Mouse (Mus musculus): ENCODE measurements at regions not wholly inside any gene's neighbourhood (a gene's known extent, or its start where the extent isn't known, plus 50 kb on each side); places are given as distances from the start of the nearest gene placed in this dataset.
"Not testable (repeated sequence)": the region's sequence is repeated elsewhere in the genome, so short reads cannot be mapped to it uniquely, and the experiment has no call there.

DNA sequence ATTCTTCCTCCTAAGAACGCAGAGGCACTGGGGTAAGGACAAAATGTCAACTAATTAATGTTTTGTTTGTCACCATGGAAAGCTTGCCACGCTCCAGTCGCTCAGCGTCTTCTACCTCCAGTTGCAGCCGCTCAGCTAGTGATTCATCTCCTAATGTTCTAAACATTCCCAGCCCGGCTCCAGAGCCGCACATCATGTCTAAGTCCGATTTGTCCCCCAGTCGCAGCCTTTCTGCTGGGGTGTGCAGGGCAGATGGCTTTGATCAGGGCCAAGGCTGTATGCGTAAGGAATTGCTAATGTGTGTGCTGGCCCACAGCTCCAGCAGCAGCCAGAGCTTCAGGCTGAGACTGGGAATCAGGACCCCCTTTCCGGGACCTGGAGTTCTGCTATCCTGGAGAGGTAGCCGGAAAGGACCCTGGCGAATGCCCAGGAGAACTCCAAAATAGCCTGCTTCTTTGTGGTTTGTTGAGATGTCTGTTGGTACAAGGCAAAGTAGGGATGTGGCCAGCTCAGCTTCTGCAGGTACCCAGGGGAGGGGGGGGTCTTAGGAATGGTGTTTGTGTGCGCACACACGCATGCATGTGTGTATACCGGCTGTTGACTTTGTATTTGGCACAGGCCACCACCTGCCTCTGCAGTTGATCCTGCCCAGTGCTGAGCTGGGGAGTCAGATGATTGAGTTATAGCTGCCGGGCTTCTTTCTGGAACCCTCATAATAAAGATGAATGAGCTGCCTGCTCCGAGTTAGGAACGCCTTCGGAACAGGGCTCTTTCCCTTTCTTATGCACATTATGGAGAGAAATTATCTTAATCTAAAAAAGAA is 143.0 kb upstream of the Kcng1 start:
- peak; percentile 29 for DNase-seq

DNA sequence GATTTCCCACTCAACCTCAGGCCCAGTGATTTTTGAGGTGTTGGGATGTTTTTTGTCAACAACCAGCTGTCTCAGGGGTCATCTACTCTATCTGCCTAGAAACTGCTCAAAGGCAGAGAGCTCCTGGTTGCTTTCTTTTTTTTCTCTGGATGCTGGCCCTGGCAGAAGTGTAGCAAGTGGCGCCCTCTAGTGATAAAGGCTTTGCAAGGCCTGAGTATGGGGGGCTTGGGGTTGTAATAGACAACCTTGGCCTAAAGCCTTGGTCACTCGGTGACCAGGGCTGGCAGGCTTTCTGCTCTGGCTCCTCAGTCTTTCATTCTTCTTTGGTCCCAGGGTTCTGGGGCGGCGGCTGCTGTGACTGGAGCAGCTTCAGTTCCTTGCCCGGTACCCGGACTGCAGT is 142.0 kb upstream of the Kcng1 start:
- DNase-seq, result peak; percentile 36

DNA sequence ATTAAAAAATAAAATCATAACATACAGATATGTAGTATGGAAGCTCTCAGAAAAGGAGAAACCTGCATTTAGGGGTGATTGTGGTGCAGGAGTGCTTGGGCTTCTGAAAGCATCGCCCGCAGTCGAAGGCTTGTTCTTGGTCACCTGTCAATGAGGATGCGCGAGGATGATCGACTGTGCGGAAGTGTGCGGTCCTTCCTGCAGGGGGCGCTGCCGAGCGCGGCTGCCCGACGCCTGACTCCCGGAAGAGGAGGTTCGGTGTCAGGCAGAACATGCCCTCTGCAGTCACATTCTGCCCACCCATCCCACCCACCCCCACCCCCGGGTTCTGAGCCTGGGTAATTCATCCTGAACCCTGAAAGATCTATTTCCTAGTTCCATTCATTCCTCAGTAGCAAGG is 133.6 kb upstream of the Kcng1 start:
- DNase-seq, result peak; percentile 19

DNA sequence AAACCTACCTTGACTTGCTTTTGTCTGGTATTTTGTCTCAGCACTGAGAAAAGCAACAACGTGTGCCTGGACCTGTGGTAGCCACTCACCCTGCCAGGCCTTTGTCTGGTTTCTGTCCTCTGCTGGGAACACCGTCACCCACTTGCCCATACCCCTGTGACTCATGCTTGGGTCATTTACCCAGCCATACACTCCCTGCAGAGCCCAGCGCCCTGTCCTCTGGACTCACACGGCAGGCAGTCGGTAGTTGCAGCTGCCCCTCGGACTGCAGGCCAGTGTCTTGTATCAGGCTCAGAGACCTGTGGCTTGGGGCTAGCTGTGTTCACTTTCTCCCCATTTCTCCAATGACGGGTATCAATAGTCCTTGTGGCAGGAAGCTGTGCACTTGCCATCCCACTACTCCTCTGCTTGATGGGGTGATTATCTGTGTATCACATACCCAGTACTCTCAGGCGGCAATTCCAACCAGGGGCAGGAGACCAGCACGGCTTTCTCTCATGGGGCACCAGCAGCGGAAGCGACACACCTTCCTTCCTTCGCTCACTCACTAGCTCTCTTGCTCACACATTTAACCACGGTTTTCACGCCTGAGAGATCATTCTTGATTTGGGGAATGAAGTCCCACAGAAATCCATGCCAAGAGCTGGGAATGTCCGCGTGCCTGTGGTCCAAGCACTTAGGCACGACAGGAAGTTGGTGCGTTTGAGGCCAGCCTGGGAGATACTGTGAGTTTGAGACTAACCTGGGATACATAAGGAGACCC is 132.8 kb upstream of the Kcng1 start:
- DNase-seq, result no peak

DNA sequence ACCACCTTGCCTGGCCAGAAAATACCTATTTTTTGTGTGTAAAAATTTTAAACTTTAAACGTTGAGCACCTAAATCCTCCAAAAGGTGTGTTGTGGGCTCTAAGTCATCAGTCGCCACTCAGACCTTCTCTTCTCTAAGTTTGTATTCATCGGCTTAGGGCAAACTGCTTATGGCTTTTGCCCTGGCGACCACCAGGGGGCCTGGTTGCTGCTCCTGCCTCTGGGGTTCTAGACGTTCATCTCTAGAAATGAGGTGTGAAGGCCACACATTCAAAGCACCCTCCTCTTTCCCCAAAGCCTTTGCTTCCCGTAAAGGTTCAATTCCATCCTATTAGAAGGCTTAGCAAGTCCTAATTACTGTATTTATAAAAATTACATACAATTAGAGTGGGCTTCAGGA is 131.3 kb upstream of the Kcng1 start:
- peak; percentile 33 for DNase-seq

DNA sequence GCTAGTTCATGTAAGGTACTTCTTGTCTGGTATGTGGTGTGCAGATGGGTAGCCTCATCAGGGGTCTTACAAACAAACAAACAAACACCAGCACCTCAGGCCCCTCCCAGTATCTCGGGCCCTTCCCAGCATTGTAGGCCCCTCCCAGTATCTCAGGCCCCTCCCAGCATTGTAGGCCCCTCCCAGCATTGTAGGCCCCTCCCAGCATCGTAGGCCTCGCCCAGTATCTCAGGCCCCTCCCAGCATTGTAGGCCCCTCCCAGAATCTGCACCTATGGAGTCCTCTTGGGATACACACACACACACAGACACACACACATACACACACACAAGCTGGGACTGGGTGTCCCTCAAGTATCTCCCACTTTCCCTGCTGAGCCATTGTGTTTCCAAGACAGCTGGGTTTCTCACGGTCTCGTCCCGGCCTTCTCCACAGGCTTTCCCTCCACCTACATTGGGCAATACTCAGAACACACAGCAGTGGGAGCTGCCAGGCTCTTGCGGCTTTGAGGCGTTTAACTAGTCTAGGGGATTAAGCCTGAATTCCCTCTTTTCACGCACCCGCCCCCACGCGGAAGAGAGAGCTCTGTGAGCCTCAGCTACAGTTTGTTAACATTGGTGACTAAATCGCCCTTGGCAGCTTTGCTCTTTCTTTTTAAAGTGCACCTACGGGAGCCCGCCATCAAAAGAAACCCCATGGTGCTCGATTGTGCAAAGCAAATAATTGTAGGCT is 121.4 kb upstream of the Kcng1 start:
- no peak for DNase-seq

DNA sequence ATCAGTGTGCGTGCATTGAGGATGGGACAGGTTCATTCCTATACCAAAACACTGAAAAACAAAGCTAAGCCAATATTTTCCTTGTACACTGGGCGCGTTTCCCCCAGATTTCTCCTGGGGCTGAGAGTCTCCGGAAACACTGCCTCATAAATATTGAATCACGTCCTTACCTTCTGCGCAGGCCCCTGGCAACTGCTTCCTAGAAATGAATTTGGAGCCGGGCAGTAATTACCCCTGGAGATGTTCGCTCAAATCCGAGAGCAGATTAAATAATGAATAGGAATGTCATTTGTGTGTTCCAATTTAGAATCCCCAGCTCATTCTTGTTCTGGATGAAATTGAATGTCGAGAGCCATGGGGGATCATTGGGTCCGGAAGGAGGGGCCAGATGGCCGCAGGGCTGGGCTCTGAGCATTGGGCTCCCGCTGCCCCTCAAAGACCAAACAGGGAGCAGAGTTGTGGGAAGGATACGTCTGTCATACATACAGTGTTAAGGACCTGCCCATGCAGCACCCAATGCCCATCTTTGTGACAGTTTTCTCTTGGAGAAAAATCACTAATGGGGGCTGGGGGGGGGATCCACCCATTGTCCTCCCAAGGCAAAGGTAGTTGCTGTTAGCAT is 117.7 kb upstream of the Kcng1 start:
- DNase-seq, result no peak

DNA sequence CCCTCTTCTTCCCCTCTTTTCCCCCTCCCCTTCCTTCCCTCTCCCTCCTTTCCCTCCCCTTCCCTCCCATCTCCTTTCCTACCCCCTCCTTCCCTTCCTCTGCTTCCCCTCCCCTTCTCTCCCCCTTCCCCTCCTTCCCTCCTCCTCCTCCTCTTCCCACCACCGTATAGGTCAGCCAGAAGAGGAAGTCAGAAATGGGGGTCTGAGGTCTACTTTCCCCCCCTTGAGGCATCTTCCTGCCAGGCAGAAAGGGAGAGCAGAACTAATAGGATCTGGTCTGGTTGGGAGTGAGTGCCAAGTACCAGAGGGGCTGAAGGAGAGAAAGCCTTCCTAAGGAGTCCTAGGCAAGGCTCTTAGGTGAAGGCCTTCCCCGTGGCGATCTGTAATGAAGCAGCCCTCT is 114.8 kb upstream of the Kcng1 start:
- no peak for DNase-seq

DNA sequence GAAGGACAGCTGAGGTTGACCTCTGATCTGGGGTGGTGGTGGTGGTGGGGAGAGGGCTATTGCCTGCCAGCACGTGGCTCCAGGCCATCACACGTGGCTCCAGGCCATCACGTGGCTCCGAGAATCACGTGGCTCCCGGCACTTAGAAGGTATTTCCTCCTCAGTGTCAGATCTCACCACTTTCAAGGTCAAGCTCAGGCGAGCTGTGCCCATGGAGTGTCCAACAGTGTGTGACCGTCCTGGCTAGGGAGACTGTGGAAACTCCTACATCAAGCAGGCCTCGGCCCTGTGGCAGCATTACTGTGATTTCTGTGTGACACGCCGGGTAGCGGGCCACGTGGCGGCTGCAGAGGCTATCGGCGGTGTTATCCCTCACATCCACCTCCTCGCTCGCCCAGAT is 111.8 kb upstream of the Kcng1 start:
- no peak for DNase-seq

DNA sequence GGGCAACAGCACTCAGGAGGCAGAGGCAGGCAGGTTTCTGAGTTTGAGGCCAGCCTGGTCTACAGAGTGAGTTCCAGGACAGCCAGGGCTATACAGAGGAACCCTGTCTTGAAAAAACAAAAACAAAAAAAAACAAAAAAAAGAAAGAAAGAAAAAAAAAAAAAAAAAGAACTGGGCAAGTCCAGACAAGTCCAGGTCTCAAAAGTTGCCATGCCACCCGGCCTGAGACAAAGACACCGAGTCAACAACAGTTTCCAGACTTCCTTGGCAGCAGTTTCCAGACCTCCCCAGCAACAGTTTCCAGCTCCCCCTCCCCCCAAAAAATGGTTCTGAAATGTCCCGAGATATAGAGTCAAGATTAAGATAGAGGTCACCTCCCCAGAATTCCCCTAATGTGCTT is 110.6 kb upstream of the Kcng1 start:
- DNase-seq, result not testable (repeated sequence)

DNA sequence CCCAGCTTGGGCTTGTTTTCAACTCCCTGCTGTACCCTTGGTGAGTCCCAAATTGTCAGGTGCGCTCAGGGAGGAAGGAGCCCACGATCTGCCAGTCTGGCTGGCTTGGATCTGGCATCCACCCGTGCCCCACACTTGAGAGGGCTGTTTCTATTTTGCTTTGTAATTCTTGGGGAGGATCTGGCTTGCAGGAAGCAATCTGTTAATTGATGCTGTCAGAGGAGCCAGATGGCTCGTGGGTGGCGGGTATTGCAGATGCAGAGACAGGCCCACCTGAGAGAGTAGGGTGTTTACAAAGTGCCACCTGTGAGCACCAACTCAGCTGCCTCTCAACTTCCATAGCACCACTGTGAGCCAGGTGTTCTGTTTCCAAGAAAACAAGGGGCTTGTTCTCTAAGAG is 99.1 kb upstream of the Kcng1 start:
- no peak for DNase-seq

DNA sequence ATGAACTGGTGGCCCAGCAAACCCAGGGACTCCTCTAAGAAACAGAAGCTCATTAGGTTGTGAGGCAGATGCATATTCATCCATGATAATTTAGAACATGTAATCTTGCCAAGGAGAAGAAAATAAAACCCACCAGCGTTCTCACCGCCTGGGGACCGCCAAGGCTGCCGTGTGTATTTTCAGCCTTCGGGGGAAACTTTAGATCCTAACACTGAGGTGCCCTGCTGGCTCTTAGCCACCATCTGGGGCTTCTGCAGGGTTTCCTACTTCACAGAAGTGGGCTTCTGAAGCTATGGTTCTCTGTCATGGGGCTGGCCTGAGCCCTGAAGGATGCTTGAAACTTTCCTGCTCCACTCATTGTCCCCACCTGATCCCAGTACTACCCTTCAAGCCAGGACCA is 90.8 kb upstream of the Kcng1 start:
- DNase-seq, result no peak

DNA sequence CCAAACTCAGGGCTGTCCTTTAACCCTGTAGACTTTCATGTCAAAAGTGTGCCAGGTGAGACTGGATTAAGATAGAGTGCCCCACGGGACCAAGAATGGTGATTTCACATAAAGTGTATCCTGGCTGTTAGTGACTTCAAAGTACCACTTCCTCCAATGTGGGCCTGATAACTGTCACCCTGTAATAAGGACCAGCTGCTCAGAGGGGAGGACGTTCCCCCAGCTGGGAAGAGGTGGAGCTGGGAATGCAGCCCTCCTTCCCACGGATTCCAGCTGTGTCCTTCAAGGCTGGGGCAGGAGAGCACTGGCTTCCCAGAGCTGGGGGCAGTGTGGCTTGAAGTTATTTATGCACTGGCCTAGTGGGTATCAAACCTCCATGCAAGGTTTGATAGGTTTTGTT is 89.7 kb upstream of the Kcng1 start:
- peak; percentile 33 for DNase-seq

DNA sequence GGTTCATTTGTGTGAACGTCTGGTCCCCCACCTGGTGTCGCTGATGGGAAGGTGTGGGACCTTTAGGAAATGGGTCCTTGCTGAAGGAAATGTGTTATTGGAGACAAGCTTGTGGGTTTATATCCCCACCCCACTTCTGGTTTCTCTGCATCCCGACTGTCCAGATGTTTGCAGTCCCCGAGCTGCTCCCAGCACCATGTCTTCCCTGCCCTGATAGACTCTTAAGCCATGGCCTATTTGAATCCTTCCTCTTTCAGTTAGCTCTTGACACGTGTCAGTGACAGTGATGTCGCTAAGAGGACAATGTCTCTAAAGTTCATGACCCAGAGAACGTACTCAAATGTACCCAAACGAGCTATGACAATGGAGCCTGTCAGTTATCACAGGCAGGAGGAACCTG is 77.7 kb upstream of the Kcng1 start:
- DNase-seq, result no peak

DNA sequence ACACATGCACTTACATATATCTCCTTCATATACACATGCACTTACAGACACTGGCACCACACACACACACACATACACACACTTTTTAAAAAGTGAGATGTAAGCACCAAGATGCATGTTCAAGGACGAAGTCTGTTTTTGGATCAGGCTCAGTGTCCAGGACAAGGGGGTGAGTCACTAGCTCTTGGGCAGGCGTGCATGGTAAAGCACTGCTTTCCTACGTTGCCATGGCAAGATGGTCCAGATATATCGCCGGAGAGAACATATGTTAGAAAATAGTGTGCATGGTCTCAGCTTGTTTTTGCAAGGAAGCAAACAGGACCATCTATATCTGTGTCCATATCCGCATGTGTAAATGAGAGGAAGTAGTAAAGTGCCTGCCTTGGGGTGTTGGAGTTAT is 77.0 kb upstream of the Kcng1 start:
- no peak for DNase-seq

DNA sequence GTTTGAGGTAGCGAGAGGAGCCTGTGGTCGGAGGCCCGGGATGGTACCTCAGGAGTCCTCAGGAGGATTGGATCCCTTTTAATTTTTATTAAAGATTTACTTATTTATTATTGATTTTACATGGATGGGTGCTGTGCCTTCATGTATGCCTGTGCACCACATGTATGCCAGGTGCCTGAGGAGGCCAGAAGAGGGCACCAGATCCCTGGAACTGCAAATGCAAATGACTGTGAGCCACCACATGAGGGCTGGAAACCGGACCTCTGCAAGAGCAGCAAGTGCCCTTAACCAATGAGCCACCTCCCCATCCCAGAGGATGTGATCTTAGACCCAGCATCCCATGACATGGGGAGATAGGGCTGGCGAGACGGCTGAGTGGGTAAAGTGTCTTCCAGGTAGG is 76.3 kb upstream of the Kcng1 start:
- no peak for DNase-seq

DNA sequence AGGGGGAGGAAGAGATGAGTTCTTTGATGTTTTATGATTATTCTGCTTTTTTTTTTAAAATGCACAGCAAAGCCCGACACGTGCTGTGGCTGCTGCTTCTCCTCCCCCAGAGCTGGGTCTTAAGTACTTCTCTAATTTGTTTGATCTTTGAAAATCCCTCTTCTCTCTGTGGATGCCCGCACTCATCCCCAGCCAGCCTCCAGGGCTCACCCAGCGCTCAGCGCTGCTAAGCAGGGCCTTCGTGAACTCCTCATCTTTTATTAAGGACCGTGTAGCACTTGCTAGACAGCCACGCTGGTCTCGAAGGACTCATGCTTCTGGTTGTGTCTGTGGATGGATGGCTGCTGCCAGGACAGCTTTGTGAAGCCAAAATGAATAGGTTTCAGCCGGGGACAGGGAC is 72.9 kb upstream of the Kcng1 start:
- DNase-seq, result no peak

DNA sequence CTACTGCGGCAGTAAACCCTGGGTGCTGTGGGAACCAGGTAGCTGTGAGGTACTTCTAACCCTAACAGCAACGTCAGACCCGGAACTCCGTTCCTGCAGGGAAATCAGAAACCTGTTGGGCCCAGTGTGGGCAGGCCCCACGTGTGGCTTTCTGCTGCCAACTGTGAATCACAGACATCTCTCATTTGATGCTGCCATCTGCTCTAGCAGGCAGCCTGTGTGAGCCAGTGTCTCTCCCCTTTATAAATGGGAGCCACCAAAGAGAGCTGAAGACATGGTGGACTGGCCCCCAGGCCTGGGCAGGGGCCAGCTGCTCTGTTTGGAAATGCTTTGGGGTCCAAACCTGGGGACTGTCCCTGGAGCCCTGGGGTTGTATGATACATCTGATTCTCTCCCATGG is 71.1 kb upstream of the Kcng1 start:
- DNase-seq, result no peak

DNA sequence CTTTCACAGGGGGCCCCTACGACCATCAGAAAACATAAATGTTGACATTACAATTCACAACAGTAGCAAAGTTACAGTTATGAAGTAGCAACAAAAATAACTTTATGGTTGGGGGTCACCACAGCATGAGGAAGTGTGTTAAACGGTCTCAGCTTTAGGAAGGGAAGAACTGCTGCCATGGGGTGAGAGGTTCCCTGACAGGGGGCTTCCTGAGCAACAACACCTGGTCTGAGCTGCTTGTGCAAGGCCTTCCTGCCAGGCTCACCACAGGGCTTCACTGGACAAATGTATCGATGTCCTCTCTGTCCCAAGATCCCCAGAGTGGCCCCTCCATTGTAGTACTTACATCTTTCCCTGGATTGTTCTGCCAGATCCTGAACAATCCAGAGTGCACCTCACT is 70.7 kb upstream of the Kcng1 start:
- no peak for DNase-seq

DNA sequence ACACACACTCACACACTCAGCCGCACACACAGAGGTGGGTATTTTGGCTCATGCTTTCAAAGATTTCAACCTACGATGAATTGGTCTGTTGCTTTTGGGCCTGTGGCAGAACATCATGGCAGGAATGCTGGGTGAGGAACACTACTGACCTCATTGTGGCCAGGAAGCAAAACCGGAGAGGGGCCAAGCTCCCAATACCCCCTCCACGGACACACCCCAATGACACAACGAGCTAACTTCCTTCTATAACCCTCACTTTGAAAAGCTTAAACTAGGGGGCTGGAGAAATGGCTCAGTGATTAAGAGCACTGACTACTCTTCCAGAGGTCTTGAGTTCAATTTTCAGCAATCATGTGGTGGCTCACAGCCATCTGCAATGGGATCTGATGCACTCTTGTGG is 63.8 kb upstream of the Kcng1 start:
- no peak for DNase-seq

DNA sequence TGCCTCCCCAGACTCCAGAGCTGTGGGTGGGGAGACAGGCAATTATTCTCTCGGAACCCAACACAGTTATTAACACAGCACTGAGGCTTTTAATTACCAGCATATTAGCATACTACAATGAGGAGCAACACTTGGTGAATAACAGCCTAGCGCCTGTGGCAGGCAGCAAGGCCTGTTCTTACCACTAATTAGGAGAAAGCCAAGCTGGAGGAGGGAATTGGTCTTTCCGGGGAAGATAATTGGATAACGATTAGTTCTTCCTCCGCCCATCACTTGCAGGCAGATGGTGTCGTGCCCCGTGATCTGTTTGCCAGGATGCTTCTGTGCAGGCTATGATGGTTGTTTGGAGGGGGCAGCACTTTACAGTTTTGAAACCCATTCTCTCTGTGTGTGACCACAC is 62.2 kb upstream of the Kcng1 start:
- no peak for DNase-seq

DNA sequence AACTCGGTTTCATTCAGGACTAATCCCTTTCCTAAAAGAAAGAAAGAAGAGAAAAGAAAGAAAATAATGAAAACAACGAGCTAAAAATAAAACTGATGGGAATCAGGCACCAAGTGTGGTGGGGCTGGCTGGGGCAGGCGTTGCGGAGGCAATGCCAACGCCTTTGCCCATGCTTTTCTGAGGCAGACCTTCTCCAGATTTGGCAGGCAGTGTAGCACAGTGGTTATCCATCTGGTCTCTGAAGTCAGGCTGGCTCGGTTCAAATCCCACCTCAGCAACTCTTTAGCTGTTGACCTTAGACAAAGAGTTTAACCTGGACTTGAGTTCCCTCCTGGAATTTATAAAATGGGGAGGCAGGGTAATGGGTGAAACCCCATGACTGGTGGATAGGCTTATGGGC is 57.3 kb upstream of the Kcng1 start:
- DNase-seq, result no peak

DNA sequence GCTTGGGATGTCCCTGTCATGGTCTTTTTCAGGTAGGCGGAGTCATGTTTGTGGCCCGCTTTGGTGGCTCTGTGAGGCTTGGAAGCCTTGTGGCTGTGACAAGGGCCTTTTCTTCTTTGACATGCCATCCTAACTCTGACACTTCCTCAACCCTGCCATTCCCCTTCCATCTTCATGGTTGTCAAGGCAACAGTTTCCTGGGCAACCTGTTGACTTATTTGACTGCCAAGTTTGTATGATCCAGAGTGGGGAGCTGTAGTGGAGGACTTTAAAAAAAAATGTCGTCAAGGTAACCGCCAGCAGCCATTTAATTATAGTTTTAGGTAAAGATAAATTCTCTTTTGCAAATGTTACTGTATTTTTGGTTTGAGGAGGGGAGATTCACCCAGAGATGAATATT is 56.8 kb upstream of the Kcng1 start:
- DNase-seq, result no peak

DNA sequence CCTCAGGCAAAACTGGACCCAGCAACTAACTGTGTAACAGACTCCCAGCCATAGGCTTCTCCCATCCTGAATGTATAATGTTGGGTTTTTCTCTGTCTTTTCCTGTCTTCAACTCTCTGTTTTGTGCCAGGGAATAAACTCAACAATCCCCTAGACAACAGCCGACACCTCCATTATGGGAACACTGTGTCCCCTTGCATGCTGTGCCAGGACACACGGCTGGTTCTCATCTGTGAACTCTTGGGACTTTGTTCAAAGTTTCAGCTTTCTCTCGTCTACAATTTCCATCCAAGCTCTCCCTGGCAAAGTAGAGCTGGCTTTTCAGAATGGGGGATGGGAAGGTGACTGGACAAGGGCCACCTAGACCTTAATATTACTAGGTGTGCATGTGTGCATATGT is 56.1 kb upstream of the Kcng1 start:
- DNase-seq, result peak; percentile 75

All from lung, postnatal 10 days (tissue).